Mouse (Mus musculus) lung, postnatal 0 days (tissue): ENCODE data around the gene Rilpl1.

ENCODE experiments used
- CTCF ChIP-seq: IDR thresholded peaks from 2 replicates; pipeline ENCODE4 v1.5.1; 2016; ENCODE audit warnings: antibody characterized with exemption, mild to moderate bottlenecking
- EP300 ChIP-seq: IDR thresholded peaks from 2 replicates; pipeline ENCODE4 v1.6.1; 2016; ENCODE audit warnings: antibody characterized with exemption, mild to moderate bottlenecking, control low read depth

DNA sequence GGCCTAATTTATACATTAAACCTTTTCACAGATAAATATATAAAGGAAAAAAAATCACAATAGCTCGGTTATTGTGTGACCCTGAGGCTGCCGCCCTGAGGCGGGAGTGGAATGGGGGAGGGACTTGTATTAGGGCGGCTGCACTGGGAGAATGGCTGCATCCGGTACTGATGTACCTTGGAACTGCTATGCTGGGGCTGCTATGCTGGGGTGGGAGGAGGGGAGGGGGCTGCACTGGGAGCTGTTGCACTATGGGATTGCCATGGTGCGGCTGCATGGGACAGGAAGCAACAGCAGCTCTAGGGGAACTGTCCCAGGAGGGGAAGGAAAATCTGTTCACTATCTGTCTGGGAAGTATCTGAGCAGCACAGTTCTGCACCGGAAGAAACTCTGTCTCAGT, 1.3 kb upstream of the Rilpl1 start:
- TF ChIP-seq CTCF: no peak
- no peak for TF ChIP-seq EP300
